Mouse (Mus musculus) hematopoietic stem cell, adult 5-6 weeks (primary cell): ENCODE measurements at regions not wholly inside any gene's neighbourhood (a gene's known extent, or its start where the extent isn't known, plus 50 kb on each side); places are given as distances from the start of the nearest gene placed in this dataset.
A peak's percentile ranks its signal among the peaks of the same experiment; 100 is the strongest.

Source experiments
- ATAC-seq, 2 experiments: fragments of 125-278 bp in 1 of 2; replicated peaks in 1 of 2; 2 replicates each; pipeline ENCODE4 v1.8.0; 2016 to 2017; ENCODE audit warnings: inconsistent platforms in 2 of 2, mild to moderate bottlenecking in 2 of 2, moderate number of reproducible peaks in 2 of 2, low read depth in 1 of 2, moderate TSS enrichment in 1 of 2; ENCODE audit not compliant: low FRiP score in 2 of 2, poor library complexity in 2 of 2, severe bottlenecking in 2 of 2, insufficient read depth in 1 of 2, low TSS enrichment in 1 of 2

DNA sequence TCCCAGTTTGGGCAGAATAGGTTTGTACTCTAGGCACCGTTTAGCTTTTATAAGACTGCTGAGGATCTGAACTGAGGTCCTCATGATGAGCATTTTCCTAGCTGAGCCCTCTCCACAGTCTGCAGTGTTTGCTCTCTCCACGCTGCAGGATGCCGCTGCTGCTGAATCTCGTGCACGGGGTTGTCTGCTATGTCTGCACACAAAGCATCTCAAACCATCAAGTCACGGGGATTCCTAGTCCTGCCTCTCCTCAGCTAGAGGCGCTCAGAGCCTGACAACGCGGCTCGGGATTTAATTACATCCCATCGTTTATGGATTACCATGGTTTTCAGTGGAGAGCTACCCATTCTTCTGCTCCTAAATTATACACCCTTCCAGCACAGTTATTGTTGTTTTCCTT is 175.6 kb downstream of the Rnf144b start:
- ATAC-seq = no peak

DNA sequence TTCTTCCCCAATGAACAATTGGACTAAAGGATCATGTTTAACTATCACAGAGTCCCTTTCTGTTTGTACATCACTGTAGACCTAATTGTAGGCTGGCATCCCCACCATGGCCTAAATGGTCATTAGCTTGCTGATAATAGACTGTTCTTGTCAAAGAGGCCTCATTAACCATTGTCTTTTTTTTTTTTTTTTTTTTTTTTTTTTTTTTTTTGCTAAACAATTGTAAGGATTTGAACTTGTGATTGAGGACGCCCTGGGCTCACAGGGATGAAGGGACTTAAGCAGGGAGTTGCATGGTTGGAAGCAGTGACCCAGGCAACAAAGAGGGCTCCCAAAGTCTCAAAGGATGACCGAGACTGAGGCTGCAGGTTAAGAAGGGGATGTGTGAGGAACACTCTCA is 178.0 kb downstream of the Rnf144b start:
- ATAC-seq = no peak

GRCm38 (mm10) chr13:47301070-47301469 is 178.6 kb downstream of the Rnf144b start:
- no peak for ATAC-seq

DNA sequence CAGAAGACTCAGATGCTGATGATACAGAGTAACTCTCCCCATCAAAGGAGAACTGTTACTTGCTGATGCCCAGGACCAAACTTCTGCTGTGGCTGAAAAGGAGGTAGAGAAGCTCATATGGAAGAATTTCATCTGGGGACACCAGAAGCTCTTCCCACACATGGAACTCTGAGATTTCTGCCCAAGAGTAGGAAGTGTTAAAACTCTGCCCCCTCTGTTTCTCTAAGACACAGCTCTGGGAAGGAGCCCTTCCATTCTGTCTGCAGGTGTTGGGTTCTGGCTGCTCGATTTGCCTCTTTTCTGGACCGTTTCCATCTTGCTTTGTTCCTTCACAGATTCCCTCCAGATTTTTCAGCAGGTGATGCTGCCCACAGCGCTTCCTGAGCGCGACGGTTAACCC is 187.0 kb downstream of the Rnf144b start:
- no peak for ATAC-seq

DNA sequence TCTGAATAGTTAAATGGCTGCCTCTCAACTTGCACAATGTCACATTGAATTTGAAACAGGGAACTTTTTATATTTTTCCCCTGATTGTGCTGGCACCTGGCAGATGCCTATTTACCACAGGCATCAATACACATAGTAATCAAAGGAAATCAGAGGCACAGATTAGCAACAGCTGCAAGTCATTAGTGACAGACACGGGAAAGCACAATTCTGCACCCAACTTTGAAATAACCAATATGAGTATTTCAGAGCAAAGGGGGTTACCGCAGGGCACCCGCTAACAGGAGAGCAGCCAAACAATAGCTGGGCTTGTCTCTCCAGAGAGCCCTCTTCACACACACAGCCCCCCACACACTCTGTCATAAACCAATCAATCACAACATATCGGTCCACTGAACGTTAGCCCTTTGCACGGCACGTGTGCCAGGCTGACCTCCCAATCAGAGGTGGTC is 188.3 kb downstream of the Rnf144b start:
- ATAC-seq = no peak

DNA sequence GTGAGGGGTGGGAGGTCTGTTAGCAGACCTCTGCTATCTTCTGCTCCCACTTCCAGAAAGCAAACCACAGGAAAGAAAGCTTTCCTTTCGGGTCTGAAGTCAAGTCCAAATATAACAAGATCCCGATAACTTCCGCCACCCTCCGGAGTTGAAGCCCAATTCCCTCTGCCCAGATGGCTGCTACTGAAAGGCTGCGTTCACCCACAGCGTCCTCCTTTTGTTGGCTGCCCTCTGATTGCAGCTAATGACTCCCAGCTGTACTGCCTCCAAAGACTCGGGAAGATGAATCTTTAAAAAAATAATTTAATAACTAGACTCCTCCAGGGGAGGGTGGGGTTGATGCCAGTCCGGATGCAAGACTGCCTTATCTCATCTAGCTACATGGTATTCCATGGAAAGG is 197.1 kb downstream of the Rnf144b start:
- no peak for ATAC-seq

GRCm38 (mm10) chr13:47321876-47322275 is 199.4 kb downstream of the Rnf144b start:
- ATAC-seq = no peak

- no peak for ATAC-seq
Measured at GRCm38 (mm10) chr13:47335996-47336684, 213.7 kb downstream of the Rnf144b start.

DNA sequence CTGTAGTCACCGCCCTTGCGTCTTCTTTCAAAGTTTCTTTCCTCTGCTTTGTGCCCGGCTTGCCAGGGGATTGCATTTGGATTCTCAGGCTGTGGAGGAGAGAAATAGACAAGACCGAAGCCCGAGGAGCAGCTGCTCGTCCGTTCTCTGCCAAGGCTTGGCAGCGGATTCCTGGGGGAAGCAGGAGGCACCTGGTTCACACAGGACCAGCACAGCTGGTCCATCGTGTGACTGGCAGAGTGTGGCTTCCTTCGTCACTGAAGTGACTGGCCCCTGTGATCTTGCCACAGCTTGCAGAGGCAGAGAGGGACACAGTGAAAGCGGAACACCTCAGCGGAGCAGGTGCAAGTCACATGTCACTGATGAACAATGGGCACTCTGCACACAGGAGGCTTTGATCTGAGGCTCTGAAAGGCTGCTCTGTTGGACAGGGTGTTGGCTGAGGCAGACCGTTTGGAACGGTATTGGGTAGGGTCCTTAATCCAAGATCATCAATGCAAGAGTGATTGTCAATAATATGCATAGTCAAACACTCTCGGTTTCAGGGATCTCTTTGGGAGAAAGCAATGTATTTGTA is 214.5 kb downstream of the Rnf144b start:
- no peak for ATAC-seq

DNA sequence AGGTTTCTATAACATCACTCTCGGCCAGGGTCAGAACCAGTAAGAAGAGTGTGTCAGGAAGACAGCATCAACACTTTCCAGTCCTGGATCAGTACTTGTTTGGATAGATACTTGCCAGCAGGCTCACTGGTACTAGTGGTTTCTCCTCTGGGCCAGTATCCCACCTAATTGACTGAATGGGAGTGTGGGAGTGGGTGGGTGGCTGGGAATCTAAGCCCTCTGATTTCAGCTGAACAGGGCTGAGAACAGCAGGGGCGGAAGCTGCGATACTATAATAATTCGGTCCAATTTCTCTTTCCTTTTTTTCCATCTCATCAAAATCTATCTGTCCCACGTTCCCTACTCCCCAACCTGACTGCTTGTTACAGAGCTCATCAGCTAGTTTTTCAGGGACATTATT is 217.0 kb downstream of the Rnf144b start:
- ATAC-seq = no peak

DNA sequence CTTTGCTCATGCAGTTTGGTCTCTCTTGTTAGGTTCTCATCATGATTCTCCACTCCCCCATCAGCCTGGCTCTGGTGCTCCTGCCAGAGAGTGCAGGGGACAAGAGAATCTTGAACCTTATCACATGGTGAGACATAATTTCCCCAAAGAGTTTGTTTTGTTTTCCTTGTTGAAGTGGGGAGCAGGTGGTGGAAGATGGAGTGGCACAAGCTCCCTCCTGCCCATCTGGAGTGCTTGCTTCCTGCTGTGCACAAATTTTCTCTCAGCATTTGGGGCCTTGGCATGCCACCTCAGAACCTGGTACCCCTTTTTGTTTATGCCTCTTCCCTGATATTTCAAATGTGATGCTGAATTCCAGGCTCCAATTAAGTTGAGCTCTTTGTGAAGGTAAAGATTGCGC is 219.9 kb downstream of the Rnf144b start:
- no peak for ATAC-seq

DNA sequence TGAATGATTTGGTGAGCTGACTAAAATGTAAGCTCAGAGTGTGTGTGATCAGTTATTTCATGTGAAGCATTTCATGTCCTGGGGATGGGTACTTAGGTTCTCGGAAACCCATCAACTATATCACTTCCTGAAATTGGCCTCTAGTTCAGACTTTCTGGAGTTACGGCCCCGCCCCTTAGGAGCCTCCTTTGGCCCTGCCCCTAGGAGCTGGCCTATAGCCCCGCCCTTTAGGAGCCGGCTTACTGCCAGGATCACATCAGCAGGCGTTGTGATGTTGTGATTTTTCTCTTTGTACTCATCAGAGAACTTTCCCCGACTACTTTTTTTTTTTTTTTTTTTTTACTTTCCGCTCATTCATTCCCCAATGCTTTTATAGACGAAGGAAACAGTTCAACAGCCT is 223.1 kb downstream of the Rnf144b start:
- no peak for ATAC-seq

DNA sequence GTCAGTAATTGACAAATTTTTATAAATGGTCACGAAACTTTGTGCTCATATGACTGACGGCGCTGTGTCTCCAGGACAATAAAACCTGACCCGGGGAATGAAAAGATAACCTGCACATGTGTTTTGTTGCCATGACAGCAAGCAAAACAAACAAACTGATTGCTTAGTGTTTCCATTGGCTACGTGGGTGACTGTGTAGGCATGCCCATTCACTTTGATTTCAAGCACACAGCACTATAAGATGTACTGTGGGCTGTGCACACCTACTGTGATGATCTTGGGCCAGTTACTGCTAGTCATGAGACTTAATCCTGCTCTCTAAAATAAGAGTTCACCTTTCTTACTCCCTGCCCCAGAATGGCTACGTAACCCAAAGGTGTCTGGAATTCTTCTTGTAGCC is 225.4 kb downstream of the Rnf144b start:
- ATAC-seq = no peak

GRCm38 (mm10) chr13:47348517-47349145 is 226.2 kb downstream of the Rnf144b start:
- ATAC-seq = peak; percentile 59 to 69; a peak in 3 of 4 replicates

GRCm38 (mm10) chr13:47354446-47354845 is 232.0 kb downstream of the Rnf144b start:
- ATAC-seq = no peak

GRCm38 (mm10) chr13:47355169-47355568 is 232.7 kb downstream of the Rnf144b start:
- ATAC-seq = peak; percentile 58 to 80

- ATAC-seq = no peak
Measured at GRCm38 (mm10) chr13:47358986-47359385, 236.5 kb downstream of the Rnf144b start.

GRCm38 (mm10) chr13:47365776-47366175 is 243.3 kb downstream of the Rnf144b start:
- ATAC-seq = no peak
